Mouse (Mus musculus) right cerebral cortex, adult 18-20 months (tissue): ENCODE results near the gene Evi2a.

Experiments used
- DNase-seq: peaks from one replicate; pipeline ENCODE4 v3.0.0; 2022; ENCODE audit warnings: mixed read lengths

The Evi2a gene

DNA sequence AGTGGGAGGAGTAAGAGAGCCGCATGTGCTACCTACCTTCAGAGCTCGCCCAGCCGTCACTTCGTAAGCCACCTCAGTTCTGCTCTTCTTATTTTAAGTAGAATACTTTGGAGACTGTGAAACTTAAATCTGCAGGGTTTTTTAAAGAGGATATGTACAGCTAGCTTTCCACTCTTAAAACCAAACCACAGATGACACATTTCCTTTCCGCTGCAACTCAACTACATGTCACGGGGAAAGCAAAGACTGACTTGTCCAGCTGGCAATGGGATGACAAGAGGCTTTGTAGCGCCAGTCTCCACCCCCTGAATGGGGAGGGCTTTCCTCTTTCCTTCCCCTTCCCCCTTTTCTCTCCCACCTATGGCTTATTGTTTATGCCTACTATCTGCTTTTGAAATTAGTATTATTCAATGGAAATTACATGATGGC, at the start of gene Evi2a, which contains the start of gene Evi2:
TSS of gene Evi2a (minus strand) at position 277 of the 429 bp plus-strand sequence.
TSS of gene Evi2 (minus strand) at position 257 of the 429 bp plus-strand sequence.
- peak; percentile 50 for DNase-seq

DNA sequence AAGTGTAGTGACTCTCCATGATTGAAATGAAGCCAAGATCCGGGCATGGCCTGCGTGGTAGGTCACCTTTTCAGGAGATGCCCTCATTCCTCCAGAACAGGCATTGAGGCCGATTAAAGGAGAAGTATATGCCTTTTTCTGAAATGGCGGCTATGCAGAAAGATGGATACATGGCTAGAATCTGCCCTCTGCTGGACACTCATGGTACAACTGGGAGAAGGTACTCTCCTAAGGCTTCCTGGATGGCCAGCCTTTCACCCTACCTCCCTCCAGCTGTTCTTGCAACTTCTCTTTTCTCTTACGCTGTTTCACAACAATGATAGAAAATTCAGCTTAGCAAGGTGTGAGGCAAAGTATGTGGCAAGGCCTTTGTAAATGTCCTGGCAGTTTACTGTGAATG, 47.3 kb upstream of the Evi2a start:
- DNase-seq = peak; percentile 84

DNA sequence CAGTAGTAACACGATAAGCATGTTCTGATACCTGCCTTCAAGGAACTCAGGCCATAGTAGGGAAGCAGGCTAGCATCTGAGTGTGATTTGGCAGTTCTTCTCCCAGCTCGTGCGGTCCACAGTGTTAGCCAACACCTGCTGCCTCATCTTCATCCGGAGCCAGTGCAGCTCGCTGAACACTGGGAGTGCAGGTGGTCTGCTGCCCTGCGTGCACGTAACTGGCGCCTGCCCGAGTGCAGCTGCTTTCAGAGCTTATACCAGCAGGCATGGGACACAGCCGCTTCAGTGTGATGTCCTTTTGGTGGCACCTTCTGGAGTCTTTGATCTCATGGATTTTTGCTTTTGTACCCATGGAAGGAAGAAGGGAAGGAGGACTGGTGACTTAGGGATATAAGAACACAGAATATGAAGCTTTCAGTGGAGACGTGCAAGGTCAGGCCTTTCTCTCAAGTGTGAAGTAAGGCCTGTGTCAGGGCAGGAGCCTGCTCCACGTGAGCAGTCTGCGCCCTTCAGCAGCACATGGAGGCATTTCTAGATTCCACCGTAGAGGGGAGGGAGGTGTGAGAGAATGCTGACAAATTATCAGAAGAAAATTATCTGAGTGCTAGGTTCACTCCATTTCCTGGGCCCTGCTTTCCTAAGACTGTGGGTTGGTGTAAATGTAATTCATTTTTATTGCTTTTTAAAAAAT, 45.1 kb upstream of the Evi2a start:
- DNase-seq = no peak

DNA sequence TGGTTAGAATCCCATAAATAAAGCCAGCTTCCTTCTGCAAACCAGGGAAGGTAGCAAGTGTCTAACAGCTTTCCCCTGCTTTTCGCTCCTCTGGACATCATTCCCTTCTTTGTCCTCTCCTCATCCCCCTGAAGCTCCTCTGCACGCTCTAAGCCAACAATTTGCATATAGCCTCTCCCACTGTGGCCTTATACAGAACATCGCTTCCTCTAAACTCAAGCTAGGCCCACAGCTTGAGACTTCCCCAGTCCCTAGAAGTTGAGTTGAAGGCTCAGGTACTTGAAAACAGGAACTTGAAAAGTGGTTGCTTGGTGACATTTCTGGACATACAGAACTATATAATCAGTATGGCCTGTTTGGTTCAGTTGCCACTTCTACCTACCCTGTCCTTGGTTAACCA, 43.4 kb upstream of the Evi2a start:
- DNase-seq = no peak

DNA sequence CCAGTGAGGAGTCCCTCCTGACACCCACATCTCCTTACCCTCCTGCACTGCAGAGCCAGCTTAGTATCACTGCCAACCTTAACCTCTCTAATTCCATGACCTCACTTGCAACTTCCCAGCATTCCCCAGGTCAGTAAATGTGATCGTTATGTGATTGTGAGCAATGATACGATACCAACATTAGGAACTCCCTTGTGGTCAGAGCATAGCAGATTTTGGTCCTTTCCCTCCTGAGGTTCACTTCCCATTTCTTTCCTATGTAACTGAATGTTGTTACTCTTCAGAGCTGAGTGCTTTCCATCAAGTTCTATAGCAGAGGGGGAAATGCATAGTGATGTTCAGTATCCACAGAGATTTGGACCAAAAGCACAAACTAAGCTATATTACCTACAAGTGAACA, 39.9 kb upstream of the Evi2a start:
- no peak for DNase-seq

GRCm38 (mm10) chr11:79568197-79568911, 37.9 kb upstream of the Evi2a start:
- no peak for DNase-seq

DNA sequence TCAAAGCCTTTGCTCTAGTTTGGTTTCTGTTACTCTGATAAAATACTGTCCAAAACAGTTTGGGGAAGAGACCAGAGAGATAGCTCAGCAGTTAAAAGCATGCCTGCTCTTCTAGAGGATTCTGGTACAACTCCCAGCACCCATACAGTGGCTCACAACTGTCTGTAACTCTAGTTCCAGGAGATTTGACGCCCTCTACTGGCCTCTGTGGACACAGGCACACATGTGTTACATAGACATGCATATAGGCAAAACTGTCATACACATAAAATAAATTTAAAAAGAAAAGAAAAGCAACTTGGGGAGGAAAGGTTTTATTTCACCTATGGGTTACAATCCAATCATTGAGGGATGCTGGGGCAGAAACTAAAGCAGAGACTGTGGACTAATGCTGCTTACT, 36.5 kb upstream of the Evi2a start:
- DNase-seq = no peak

- no peak for DNase-seq
Observed at GRCm38 (mm10) chr11:79563493-79563892, 33.1 kb upstream of the Evi2a start.

- no peak for DNase-seq
Observed at GRCm38 (mm10) chr11:79560536-79560935, 30.1 kb upstream of the Evi2a start.

GRCm38 (mm10) chr11:79552622-79553021, 22.2 kb upstream of the Evi2a start:
- no peak for DNase-seq

DNA sequence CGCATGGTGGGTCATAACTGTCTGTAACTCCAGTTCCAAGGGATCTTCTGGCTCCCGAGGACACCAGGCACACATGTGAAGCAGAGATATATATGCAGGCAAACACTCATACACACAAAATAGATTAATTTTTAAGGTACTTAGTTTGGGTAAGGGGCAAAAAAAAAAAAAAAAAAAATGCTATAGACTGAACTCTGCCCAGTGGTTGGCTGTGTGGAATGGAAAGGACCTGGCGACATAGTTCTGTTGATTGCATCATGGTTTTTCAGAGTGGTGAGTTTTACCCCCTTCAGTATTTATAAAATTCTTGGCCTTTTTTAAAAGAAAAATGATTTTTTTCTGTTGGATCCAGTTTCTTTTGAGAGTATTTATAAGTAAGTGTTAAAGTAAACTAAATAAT, 5.9 kb upstream of the Evi2a start:
- DNase-seq = no peak

DNA sequence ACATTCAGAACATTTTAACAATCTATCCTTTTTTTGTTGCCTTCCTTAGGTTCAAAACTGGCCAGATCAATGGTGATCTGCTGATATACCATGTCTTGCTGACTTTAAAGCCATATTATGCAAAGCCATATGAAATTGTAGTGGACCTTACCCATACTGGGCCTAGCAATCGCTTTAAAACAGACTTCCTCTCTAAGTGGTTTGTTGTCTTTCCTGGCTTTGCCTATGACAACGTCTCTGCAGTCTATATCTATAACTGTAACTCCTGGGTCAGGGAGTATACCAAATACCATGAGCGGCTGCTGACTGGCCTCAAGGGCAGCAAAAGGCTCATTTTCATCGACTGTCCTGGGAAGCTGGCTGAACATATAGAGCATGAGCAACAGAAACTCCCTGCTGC, 5.1 kb upstream of the Evi2a start:
- DNase-seq = no peak

DNA sequence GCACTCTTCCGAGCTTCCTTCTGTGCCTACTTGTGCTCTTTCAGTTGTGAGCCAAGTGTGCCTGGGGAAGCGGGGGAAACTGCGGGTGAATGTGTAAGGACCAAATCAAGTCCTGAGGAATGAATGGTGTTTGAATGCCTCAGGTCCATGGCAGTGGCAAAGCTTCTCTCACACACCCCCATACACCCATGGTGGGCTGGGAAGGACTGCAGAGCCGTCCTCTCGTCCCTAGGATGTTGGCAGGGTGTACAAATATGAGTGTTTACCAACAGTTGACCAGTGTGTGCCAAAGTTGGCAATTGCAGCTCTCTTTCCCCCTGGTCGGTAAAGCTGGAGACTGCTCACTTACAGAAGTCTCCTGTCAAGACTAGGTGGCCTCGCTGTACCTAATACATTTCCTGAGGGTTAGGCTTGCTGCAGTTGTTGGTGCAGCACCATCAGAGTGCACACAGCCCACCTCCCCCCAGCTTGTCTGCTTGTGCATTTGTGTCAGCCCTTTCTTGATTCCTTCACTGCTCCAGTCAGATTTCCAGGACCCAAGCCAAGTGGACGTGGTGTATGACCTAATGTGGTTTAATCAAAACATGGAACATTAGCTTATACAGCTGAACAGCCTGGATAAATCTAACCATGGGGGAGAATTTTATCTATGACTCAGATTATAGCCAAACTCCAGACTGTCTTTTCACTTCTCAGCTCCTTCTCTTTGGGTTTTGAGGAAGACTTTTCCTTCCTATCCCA, 3.7 kb upstream of the Evi2a start:
- DNase-seq = no peak

DNA sequence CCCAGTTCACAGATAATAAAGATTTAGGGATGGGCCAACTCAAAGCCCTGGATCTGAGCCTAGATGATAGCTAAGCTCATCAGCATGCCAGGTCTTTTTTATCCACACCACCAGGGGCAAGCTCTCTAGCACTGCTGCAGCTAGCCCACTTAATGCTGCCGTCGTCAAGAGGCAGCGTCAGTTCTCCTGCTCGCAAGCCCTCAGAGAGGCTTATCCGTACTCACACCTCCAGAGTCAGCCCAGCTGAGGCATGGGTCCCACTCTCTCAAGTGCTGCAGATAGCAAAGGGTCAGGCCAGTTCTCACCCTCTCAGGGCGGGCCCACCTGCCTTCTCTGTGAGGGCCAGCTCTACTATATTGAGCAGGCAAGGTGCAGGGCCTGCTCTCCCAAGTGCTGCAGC, 2.9 kb upstream of the Evi2a start:
- DNase-seq = no peak

DNA sequence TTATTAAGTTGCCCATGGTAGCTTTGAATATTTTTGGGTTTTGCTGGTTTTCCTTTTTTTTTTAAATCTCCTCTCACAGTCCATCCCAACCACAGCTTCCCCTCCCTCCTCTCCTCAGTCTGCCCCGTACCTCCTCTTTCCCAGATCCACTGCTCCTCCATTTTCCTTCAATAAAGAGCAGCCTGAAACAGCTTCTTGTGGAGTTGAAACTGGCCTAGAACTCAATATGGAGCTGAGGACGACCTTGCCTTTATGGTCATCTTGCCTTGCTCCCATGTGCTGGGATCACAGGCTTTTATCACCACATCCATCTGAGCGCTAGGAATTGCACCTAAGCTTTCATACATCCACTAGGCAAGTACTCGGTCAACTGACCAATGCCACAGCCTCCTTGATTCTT, 1.1 kb upstream of the Evi2a start:
- no peak for DNase-seq

DNA sequence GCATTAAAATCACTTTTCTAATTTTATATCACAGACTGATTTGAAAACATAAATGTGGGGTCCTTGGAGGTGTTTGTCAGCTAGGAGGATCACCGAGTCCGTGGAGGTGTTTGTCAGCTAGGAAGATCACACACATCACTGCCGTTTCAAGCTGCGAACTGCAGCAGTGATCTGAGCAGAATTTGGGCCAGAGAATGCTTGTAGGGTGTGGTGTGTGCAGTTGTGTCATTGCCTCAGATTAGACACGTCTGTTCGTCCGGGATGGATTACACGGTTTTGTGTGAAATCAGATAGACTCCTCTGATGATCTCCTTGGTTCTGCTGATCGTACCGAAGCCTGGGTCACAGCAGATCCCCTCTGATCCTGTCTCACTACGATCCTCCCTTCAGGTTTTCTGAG, 365 bp upstream of the Evi2a start:
- no peak for DNase-seq

- DNase-seq = no peak
Observed at GRCm38 (mm10) chr11:79529736-79530135, 673 bp downstream of the Evi2a start.

DNA sequence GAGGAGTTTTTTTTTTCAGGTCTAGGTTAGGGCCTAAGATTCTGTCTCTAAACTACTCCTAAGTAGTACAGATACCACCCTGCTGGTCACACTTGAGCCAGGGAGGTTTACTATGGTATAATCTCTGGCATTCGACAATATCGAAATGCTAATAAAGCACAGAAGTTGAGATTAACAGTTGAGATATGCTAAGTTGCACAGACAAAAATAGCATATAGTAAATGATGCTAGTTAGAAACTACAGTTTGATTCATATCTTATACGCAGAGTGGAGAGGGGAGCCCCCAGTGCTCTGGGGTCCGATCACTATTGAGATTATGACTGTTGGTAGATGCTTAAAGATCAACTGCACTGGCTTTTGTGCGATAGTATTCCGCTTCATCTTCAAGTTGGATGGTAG, 1.2 kb downstream of the Evi2a start:
- DNase-seq = no peak

DNA sequence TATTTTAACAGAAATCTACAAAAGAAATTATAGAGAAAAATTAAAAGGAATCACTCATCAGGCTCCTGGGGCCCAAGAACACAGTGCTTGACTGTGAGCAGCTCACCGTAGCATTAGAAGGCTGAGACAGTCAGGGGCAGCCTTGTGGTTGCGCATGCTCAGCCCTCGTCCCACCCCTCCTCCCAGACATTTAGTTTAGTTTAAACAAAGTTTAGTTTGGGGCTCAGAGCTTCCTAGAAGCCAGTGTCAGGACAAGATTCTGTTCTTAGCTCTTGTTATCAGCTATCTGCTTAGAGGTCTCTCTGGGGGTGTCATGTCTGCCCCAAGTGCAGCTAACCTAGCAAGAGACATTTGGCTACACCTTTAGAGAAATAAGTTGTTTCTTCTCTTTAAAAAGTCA, 1.8 kb downstream of the Evi2a start:
- no peak for DNase-seq

DNA sequence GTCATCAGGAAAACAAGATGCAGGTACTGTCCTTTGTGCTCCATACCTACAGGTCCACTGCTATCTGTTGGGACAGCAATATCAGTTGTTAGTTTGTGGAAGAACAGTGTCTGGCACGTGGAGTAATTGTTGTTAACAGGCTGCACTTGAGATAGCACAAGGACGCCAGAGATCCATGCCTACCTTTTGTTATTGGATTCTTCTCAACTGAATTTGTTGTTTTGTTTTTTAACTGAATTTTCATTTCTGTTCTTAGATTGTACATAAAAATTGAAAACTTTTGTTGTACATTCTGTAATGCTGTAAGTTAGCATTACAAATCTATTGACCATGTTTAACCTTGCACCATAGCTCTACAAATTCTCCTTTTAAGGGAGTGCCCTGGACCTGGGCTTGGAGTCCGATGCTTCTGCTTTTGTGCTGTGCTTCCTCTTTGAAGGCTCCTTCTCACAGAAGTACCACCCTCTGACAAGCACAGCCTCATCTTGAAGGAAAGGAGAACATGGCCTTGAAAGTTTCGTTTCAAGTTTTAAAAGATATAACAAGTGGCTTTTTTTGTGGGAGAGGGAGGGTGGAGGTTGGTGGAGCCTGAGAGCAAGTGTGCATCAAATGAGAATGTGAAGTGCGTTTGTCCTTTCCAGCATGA, 2.5 kb downstream of the Evi2a start:
- DNase-seq = no peak

DNA sequence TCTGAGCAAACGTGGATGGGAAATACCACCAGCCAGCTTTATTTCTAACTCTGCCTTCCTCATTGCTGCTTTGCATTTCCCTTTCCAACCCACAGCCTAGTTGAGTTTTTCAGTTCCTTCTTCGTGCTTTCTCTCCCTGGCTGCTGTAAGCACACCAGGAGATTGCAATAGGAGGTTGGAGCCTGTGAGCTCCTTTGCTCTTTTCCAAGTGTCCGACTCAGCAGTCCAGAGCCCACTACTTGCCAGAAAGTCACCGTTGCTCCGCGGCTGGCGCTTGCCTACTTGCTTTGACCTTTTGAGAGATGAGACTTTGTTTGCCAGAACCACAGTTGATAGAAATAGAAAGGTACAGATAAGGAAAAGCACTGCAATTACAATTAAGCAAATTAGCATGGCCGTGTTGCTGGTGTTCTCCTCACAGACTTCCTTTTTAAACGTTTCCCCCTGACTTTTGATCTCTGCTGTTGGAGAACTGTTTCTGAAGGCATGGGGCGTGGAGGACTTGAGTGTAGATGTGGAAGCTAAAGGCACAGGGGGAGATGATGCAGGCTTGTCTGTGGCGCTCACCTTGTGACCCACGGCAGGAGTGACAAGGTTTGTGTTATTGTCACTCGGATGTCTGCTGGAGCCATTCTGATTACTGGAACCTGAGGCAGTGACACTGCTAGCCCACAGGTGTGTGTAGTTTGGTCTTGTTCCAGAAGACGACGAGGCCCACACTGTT, 3.2 kb downstream of the Evi2a start:
- no peak for DNase-seq

DNA sequence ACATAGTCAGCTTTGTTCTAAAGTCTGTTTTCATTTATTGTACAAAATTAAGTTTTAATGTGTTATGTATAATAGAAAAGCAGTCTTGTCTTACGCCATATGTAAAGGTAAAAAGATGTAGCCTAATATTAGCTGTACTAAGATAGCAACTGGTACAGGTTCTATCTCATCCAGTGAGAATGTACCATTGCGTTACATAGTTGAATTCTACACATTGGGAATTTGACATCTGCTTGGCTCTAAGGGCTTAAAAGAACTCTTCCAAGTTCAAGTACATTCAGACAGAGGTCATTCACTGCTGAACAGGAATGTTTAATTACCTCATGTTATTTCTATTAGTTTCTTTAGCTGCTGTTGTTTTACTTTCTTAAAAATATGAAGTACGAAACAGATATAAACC, 3.9 kb downstream of the Evi2a start:
- no peak for DNase-seq

DNA sequence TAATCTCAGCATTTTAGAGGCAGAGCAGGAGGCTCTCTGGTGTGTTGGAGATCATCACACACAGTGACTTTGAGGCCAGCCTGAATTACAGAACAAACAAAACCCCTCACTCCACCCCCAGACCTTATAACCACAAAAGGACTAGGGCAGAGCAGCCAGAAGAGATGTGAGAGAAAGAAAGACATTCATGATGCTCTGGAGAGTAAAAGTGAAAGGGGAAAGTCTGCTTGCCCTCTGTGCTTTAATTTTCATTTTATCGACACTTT, 6.2 kb downstream of the Evi2a start:
- DNase-seq = no peak
